Mouse (Mus musculus) forebrain, embryonic 12.5 days (tissue): ENCODE measurements at regions not wholly inside any gene's neighbourhood (a gene's known extent, or its start where the extent isn't known, plus 50 kb on each side); places are given as distances from the start of the nearest gene placed in this dataset.

Source experiments
- ATAC-seq: fragments of 200-750 bp; cut with Nextera tagmentation; 2 replicates; pipeline ENCODE4 v1.8.0; 2017; ENCODE audit warnings: moderate TSS enrichment; ENCODE audit not compliant: low FRiP score
- H3K27ac ChIP-seq: fragments of 300-500 bp; sonication (generic); 2 replicates; pipeline ENCODE4 v1.5.1; 2016; ENCODE audit warnings: mild to moderate bottlenecking
- H3K27me3 ChIP-seq: fragments of 300-500 bp; sonication (generic); 2 replicates; pipeline ENCODE4 v1.6.1; 2016; ENCODE audit warnings: mild to moderate bottlenecking
- H3K36me3 ChIP-seq: fragments of 300-500 bp; sonication (generic); replicated peaks from 2 replicates; pipeline ENCODE4 v1.6.1; 2016; ENCODE audit warnings: mild to moderate bottlenecking
- H3K4me1 ChIP-seq: fragments of 300-500 bp; sonication (generic); 2 replicates; pipeline ENCODE4 v1.6.1; 2016
- H3K4me2 ChIP-seq: fragments of 300-500 bp; sonication (generic); 2 replicates; pipeline ENCODE4 v1.6.1; 2016; ENCODE audit warnings: mild to moderate bottlenecking, moderate library complexity
- H3K4me3 ChIP-seq: fragments of 300-500 bp; sonication (generic); replicated peaks from 2 replicates; pipeline ENCODE4 v1.5.1; 2016; ENCODE audit warnings: mild to moderate bottlenecking
- H3K9ac ChIP-seq: fragments of 300-500 bp; sonication (generic); 2 replicates; pipeline ENCODE4 v1.6.1; 2016; ENCODE audit warnings: mild to moderate bottlenecking
- H3K9me3 ChIP-seq: fragments of 300-500 bp; sonication (generic); 2 replicates; pipeline ENCODE4 v1.6.1; 2016
- WGBS: fragments of 180-500 bp; shearing (Covaris S2); methylation state at CpG from one replicate; pipeline ENCODE4 v1.1.7; 2016; 5-methylcytosine and 5-hydroxymethylcytosine counted together

DNA sequence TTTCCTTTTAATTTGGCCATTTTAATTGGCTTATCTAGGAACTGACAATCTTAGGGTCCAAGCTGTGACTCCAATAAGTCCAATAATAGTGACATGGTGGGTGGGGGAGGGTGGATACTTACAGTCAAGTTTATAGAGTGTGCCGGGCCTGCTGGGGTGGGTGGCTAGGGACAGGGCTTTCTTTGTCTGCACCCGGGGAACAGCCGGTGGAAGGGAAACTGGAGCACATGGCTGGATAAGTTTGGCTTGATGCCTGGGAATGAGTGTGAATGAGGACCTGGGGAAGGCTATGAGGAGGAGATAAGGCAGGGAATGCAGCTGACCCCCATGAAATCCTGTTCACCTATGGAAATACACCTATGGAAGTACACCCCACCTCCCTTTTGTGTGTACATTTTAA lies 81.7 kb upstream of the Cers4 start:
- ATAC-seq = no peak
- H3K27me3 ChIP-seq = no peaks in the 10 kb centered on the region
- H3K4me2 ChIP-seq = no peak overlapping the region
- no peak overlapping the region for H3K9ac ChIP-seq
- no peaks in the 10 kb centered on the region for H3K36me3 ChIP-seq
- H3K9me3 ChIP-seq = no peaks in the 10 kb centered on the region
- no peak overlapping the region for H3K4me3 ChIP-seq
- WGBS = 67% methylated on average over 3 of the region's 3 CpGs
- H3K4me1 ChIP-seq = peaks cover 8% of the 10 kb centered on the region
- H3K27ac ChIP-seq = no peak overlapping the region

DNA sequence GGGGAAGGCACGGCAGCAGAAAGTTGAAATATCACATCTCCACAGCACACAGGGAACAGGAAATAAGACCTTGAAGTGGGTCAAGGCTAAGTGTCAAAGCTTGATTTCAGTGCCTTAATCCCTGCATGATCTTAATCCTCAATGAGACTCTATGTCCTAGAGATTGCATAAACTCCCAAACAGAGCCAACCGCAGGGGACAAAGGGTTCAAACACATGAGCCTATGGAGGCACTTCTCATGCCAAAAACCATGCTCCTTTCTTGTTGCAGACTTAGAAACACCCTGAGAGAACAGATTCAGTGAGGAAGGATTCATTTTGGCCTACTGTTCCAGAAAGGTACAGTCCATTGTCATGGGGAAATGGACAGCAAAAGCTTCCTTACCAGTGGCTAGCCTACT lies 81.0 kb upstream of the Cers4 start:
- no peak overlapping the region for H3K27ac ChIP-seq
- no peaks in the 10 kb centered on the region for H3K9me3 ChIP-seq
- H3K9ac ChIP-seq = no peak overlapping the region
- no peak overlapping the region for H3K4me2 ChIP-seq
- no peak for ATAC-seq
- no peak overlapping the region for H3K4me3 ChIP-seq
- H3K27me3 ChIP-seq = no peaks in the 10 kb centered on the region
- no peaks in the 10 kb centered on the region for H3K36me3 ChIP-seq
- 77% methylated on average over 2 of the region's 2 CpGs for WGBS
- H3K4me1 ChIP-seq = peaks cover 8% of the 10 kb centered on the region

DNA sequence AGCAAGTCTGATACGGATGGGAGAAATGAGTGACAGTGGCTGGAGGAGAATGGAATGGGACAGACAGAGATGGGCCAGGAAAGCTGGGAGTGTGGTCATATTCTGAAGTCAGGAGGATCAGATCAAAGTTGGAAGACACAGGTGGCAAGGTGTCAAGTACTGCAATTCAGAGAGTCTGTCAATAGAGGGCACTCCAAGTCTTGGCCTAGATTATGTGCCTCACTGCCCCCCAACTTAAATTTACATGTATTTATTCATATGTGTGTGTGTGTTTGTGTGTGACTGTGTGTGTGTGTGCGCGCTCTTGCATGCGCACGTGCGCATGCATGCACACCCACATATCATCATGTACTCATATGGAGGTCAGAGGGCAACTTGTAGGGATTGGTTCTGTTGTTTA lies 79.6 kb upstream of the Cers4 start:
- no peaks in the 10 kb centered on the region for H3K36me3 ChIP-seq
- no peak overlapping the region for H3K4me3 ChIP-seq
- ATAC-seq = peak; percentile 63
- WGBS = 47% methylated on average over 6 of the region's 6 CpGs
- H3K27ac ChIP-seq = peak overlapping the region; percentile 65
- H3K4me2 ChIP-seq = 0 out of 2 replicates have a peak overlapping the region, but pooled peaks have one; percentile 13
- no peak overlapping the region for H3K9ac ChIP-seq
- H3K27me3 ChIP-seq = no peaks in the 10 kb centered on the region
- peaks cover 8% of the 10 kb centered on the region for H3K4me1 ChIP-seq
- no peaks in the 10 kb centered on the region for H3K9me3 ChIP-seq

DNA sequence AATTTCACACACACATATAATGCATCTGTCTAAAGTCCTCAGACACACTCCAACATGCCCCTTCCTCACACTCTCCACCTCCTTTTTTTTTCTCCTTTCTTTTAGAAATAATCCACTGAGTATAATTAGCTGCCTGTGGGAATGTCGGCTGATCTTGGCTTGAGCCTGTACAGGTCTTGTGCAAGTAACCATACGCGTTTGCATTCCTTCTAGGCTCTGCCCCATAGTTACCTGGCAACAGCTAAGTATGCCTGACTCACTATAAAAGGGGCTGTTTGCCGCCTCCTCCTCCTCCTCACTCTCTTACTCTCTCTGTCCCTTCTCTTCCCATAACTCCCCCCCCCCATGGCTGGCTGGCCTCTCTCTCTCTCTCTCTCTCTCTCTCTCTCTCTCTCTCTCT lies 79.1 kb upstream of the Cers4 start:
- peak; percentile 92 for ATAC-seq
- Histone ChIP-seq H3K4me3 (no peak overlapping the region), H3K27me3 (no peaks in the 10 kb centered on the region), H3K27ac (peak overlapping the region; percentile 65), H3K9ac (no peak overlapping the region), H3K9me3 (no peaks in the 10 kb centered on the region), H3K4me2 (peak overlapping the region; percentile 13; the same call in 1 of the 2 replicates), H3K4me1 (peaks cover 8% of the 10 kb centered on the region), H3K36me3 (no peaks in the 10 kb centered on the region)
- 17% methylated on average over 4 of the region's 4 CpGs for WGBS

DNA sequence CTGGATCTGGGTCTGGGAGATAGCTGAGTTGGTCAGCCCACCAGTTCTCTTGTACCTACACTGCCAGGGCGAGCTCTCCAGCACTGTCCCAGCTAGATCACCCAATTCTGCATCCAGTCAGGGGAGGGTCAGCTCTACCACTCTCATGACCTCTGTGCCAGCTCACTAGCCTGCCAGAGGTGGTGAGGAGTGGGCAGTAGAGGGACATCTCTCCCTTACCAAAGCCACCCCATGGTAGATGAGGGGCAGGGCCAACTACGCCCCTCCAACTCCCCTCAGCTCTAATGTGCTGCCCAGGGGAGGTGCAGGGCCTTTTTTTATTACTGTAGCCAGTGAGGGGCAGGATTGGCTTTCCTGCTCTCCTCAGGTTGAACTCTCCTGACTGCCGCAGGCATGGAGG lies 75.7 kb upstream of the Cers4 start:
- no peak for ATAC-seq
- H3K4me3 ChIP-seq = no peak overlapping the region
- 80% methylated on average over 3 of the region's 3 CpGs for WGBS
- peaks cover 8% of the 10 kb centered on the region for H3K4me1 ChIP-seq
- no peak overlapping the region for H3K27ac ChIP-seq
- H3K4me2 ChIP-seq = no peak overlapping the region
- no peaks in the 10 kb centered on the region for H3K36me3 ChIP-seq
- H3K27me3 ChIP-seq = no peaks in the 10 kb centered on the region
- H3K9ac ChIP-seq = no peak overlapping the region
- H3K9me3 ChIP-seq = no peaks in the 10 kb centered on the region

DNA sequence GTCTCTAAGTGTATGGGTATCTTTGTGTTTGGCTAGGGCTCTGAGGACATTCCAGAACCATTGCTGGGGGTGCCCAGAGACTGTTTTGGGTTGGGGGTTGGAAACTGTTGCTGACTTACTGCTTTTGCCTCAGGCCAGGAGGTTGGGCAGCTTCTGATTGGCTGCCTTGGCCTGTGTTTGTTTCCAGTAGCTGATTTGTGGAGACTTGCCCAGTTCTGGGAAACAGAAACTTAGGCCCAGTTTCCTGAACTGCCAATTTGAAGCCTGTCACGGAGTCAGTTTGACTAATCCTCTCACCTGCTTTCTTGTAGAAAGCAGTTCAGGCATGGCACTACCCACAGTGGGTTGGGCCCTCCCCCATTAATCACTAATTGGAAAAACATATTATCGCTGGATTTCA lies 59.7 kb upstream of the Cers4 start:
- Histone ChIP-seq H3K27ac (no peak overlapping the region), H3K9ac (no peak overlapping the region), H3K36me3 (no peaks in the 10 kb centered on the region), H3K27me3 (no peaks in the 10 kb centered on the region), H3K4me3 (no peak overlapping the region), H3K4me1 (peaks cover 4% of the 10 kb centered on the region; the same call in 1 of the 2 replicates), H3K4me2 (no peak overlapping the region), H3K9me3 (no peaks in the 10 kb centered on the region)
- 50% methylated on average over 2 of the region's 2 CpGs for WGBS
- ATAC-seq = no peak

DNA sequence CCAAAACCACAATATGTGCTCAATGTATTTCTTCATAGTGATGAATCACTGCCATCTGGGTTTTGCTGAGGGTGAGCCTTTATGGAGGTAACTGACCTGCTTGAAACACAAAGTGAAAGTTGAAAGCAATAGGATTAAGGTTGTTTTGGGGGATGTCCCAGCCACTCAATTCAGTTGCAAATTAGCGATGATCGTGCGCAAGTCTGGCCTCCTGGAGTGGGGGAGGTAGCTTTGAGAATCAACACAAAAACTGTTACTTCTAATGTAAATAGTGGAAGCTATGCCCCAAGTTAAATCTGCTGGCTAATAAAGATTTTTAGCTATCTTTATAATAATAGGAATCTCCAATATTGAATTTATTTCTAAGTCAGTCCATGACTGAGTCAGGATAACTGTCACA lies 56.3 kb upstream of the Cers4 start:
- Histone ChIP-seq H3K9me3 (no peaks in the 10 kb centered on the region), H3K4me3 (no peak overlapping the region), H3K36me3 (no peaks in the 10 kb centered on the region), H3K27ac (no peak overlapping the region), H3K4me2 (no peak overlapping the region), H3K9ac (no peak overlapping the region), H3K4me1 (peaks cover 4% of the 10 kb centered on the region; the same call in 1 of the 2 replicates), H3K27me3 (no peaks in the 10 kb centered on the region)
- no peak for ATAC-seq
- WGBS = 33% methylated on average over 3 of the region's 3 CpGs
